Mouse (Mus musculus) kidney, embryonic 14.5 days (tissue): ENCODE measurements around the gene Gm17651. TPM values are rescaled to one million over a fixed set of nuclear protein-coding genes. Genes with fewer than 3 reads are reported as not detected.

Experiments
- ATAC-seq: fragments of 200-750 bp; cut with Nextera tagmentation; 2 replicates; pipeline ENCODE4 v1.8.0; 2017; ENCODE audit warnings: moderate number of reproducible peaks, mild to moderate bottlenecking, moderate TSS enrichment, moderate library complexity; ENCODE audit not compliant: low FRiP score, low TSS enrichment
- H3K27ac ChIP-seq: fragments of 300-500 bp; sonication (generic); 2 replicates; pipeline ENCODE4 v1.5.1; 2014; ENCODE audit warnings: low read depth, mild to moderate bottlenecking, low read length, moderate library complexity, mixed read lengths
- H3K27me3 ChIP-seq: fragments of 300-500 bp; sonication (generic); 2 replicates; pipeline ENCODE4 v1.6.1; 2014; ENCODE audit warnings: mild to moderate bottlenecking, low read length; ENCODE audit not compliant: control insufficient read depth, insufficient read depth
- H3K36me3 ChIP-seq: fragments of 300-500 bp; sonication (generic); 2 replicates; pipeline ENCODE4 v1.6.1; 2014; ENCODE audit warnings: low read length, mixed read lengths; ENCODE audit not compliant: control insufficient read depth, insufficient read depth
- H3K4me1 ChIP-seq: fragments of 300-500 bp; sonication (generic); 2 replicates; pipeline ENCODE4 v1.6.1; 2014; ENCODE audit warnings: low read length, mixed read lengths; ENCODE audit not compliant: control insufficient read depth, insufficient read depth
- H3K4me2 ChIP-seq: fragments of 300-500 bp; sonication (generic); replicated peaks from 2 replicates; pipeline ENCODE4 v1.6.1; 2014; ENCODE audit warnings: low read depth, mild to moderate bottlenecking, low read length
- H3K4me3 ChIP-seq: fragments of 300-500 bp; sonication (generic); 2 replicates; pipeline ENCODE4 v1.5.1; 2014; ENCODE audit warnings: mild to moderate bottlenecking, low read length
- H3K9ac ChIP-seq: fragments of 300-500 bp; sonication (generic); 2 replicates; pipeline ENCODE4 v1.6.1; 2014; ENCODE audit warnings: low read depth, mild to moderate bottlenecking, low read length, moderate library complexity
- H3K9me3 ChIP-seq: fragments of 300-500 bp; sonication (generic); 2 replicates; pipeline ENCODE4 v1.6.1; 2016; ENCODE audit warnings: low read length; ENCODE audit not compliant: control insufficient read depth
- WGBS: fragments of 180-500 bp; shearing (Covaris S2); extraction: QIAGEN DNeasy Blood & Tissue Kit; methylation state at CpG from one replicate; pipeline ENCODE4 v1.1.7; 2014; 5-methylcytosine and 5-hydroxymethylcytosine counted together
- polyA plus RNA-seq: library from polyadenylated mRNA; unstranded; fragments of >200 nt; fragmentation: Nextera tagmentation; extraction: Ambion mirVana; gene quantifications from 2 replicates; pipeline ENCODE4 v1.2.1, GENCODE M21; 2014

Gene Gm17651
- not detected in 2 replicates for polyA plus RNA-seq

DNA sequence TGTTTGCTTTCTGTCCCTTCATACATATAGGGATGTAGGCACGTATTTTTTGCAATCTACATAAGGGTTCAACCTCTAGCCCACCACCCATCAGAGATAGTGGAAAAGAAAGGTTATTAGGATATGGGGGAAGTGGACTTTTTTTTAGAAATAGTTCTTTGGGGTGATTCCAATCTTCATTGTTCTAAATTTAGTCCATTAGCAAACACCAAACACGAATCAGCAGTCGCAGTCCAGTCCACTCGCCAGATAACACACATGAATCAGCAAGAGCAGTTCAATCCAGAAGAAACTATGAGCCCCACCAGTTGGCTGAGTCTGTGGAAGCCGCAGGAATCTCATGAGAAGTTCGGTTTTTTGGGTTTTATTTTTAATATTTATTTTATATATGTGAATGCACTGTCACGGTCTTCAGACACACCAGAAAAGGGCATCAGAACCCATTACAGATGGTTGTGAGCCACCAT lies at the start of gene Gm17651:
Gene Gm17651, minus strand, starts transcription at position 51 of the 467 bp plus-strand sequence.
- no peak within 1 kb of the TSS for H3K27ac ChIP-seq
- no peak within 1 kb of the TSS for H3K4me2 ChIP-seq
- H3K36me3 ChIP-seq, result peaks cover 19% of the 10 kb centered on the region; the same call in 1 of the 2 replicates
- WGBS, result 89% methylated on average over 7 of the region's 7 CpGs
- no peaks in the 10 kb centered on the region for H3K27me3 ChIP-seq
- ATAC-seq, result no peak
- no peak within 1 kb of the TSS for H3K9ac ChIP-seq
- H3K9me3 ChIP-seq, result no peaks in the 10 kb centered on the region
- no peak within 1 kb of the TSS for H3K4me3 ChIP-seq
- H3K4me1 ChIP-seq, result no peaks in the 10 kb centered on the region

DNA sequence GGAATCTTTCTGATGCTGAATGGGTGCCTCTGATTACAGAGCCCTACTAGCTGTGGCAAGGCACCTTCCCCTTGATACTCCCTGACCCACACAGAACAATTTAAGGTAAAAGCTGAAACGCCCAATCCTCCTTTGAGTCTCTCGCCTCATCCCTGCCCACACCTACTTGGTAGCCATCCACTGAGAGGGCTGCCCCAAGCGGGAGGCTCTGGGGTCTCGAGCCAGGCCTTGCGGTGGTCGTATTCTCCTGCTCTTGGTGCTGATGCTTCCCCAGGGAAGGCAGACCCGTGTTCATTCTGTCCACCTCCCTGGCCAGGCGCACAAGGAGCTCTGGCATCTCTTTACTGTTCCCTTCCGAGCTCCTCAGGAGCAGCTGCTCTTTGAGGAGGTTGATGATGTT lies 44.6 kb upstream of the Gm17651 start:
- WGBS, result 78% methylated on average over 9 of the region's 9 CpGs

DNA sequence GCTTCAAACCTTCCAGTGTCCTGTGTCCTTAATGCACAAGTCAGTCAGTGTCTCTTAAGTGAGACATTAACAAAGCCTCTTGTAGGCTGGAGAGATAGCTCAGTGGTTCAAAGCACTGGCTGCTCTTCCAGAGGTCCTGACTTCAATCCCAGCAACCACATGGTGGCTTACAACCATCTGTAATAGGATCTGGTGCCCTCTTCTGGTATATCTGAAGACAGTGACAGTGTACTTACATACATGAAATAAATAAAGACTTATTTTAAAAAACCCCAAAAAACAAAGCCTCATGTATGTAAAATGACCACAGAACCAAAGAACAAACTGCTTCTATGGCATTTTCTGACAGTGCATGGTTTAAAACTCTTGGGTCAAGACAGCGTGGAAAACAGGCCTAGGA lies 41.4 kb upstream of the Gm17651 start:
- Histone ChIP-seq H3K4me2 (no peak overlapping the region), H3K36me3 (no peaks in the 10 kb centered on the region), H3K27ac (no peak overlapping the region), H3K27me3 (no peaks in the 10 kb centered on the region), H3K4me1 (no peaks in the 10 kb centered on the region), H3K9me3 (no peaks in the 10 kb centered on the region), H3K9ac (no peak overlapping the region), H3K4me3 (no peak overlapping the region)
- no peak for ATAC-seq
- WGBS, result 78% methylated on average over 1 of the region's 1 CpGs

More for the DNA sequence above, 44.6 kb upstream of the Gm17651 start:
- Histone ChIP-seq H3K4me2 (no peak overlapping the region), H3K4me3 (no peak overlapping the region), H3K9me3 (peaks cover 12% of the 10 kb centered on the region; the same call in 1 of the 2 replicates), H3K27ac (no peak overlapping the region), H3K4me1 (no peaks in the 10 kb centered on the region), H3K27me3 (no peaks in the 10 kb centered on the region), H3K36me3 (no peaks in the 10 kb centered on the region), H3K9ac (no peak overlapping the region)
- ATAC-seq, result no peak

DNA sequence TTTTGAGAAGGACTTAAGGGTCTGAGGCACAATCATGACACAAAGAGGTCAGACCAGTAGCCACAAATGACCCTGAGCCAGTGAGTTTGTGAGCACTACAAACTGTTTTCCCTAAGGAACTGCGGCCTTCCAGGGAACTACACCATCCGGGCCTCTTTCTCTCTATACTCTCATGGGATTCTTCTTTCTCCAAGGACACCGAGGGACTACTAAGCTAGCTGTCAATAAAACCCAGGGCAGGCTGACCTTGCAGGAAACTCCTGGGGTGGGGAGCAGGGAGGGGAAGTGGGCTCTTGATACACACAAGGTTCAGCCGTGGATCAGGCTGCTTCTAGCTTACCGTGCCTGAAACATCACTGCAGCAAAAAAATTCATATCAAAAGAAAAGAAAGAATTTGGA lies 36.4 kb upstream of the Gm17651 start:
- Histone ChIP-seq H3K36me3 (no peaks in the 10 kb centered on the region), H3K4me2 (no peak overlapping the region), H3K9ac (no peak overlapping the region), H3K27me3 (no peaks in the 10 kb centered on the region), H3K4me3 (no peak overlapping the region), H3K9me3 (no peaks in the 10 kb centered on the region), H3K27ac (no peak overlapping the region), H3K4me1 (no peaks in the 10 kb centered on the region)
- ATAC-seq, result no peak
- WGBS, result 59% methylated on average over 5 of the region's 5 CpGs

DNA sequence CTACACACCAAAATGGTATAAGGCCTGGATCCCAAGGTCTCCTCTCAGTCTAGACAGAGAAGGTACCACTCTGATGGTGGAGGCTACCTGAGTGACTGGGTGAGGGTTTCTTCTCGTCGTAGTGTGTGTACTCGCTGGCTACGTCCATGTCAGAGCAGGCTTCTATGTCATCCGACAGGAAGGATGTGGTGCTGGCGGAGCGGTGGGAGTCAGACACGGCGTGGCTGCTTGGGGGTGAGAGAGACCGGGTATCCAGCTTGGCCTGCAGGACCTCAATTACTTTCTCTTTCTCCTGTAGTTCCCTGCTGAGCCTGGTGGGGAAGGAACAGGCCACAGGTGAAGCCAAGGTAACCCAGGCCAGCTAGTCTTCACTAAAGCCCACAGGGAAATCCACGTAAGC lies 35.6 kb upstream of the Gm17651 start:
- 92% methylated on average over 11 of the region's 11 CpGs for WGBS
- H3K27ac ChIP-seq, result no peak overlapping the region
- no peak for ATAC-seq
- H3K4me2 ChIP-seq, result no peak overlapping the region
- no peak overlapping the region for H3K9ac ChIP-seq
- no peaks in the 10 kb centered on the region for H3K4me1 ChIP-seq
- H3K36me3 ChIP-seq, result no peaks in the 10 kb centered on the region
- H3K4me3 ChIP-seq, result no peak overlapping the region
- no peaks in the 10 kb centered on the region for H3K9me3 ChIP-seq
- H3K27me3 ChIP-seq, result no peaks in the 10 kb centered on the region

DNA sequence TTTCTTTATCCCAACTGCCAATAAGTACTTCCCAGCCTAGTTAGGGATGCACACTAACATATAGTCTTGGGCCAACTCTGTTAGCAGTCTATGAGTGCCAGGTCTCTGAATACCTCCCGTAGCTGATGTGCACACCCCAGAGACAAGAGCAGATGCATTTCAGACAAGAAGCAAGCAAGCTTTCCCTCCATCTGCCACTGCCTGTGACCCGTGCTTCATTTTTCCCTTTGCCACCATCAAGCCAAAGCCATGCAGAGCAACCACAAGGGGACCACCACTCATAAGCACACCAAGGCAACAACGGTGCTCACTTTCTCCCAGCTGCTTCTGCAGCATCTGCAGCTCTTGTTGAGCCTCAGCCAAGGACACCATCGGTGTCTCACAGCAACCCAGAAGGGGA lies 32.1 kb upstream of the Gm17651 start:
- 84% methylated on average over 4 of the region's 4 CpGs for WGBS
- no peaks in the 10 kb centered on the region for H3K36me3 ChIP-seq

DNA sequence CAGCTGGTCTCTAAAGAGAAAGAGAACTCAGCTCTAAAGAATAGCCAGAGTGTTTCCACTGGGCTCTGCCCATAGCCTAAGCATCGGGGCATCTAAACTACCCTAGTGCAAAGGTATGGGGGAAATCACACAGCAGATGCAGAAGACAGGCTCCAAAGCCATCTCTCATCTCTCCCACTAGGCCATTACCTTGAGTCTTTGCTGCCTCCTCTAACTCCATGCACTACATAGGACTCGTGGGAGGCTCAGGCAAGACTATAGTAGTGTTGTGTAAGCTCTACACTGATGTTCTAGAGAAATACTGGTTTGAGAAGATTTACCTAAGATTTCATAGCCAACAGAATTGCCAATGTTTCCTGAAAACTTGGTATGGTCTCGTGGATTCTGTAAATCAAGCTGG lies 31.0 kb upstream of the Gm17651 start:
- no peaks in the 10 kb centered on the region for H3K36me3 ChIP-seq

More for the DNA sequence above, 32.1 kb upstream of the Gm17651 start:
- H3K9me3 ChIP-seq, result no peaks in the 10 kb centered on the region
- no peak overlapping the region for H3K4me2 ChIP-seq
- H3K27ac ChIP-seq, result no peak overlapping the region
- H3K27me3 ChIP-seq, result no peaks in the 10 kb centered on the region
- no peak overlapping the region for H3K9ac ChIP-seq
- no peak for ATAC-seq
- no peak overlapping the region for H3K4me3 ChIP-seq
- H3K4me1 ChIP-seq, result no peaks in the 10 kb centered on the region

DNA sequence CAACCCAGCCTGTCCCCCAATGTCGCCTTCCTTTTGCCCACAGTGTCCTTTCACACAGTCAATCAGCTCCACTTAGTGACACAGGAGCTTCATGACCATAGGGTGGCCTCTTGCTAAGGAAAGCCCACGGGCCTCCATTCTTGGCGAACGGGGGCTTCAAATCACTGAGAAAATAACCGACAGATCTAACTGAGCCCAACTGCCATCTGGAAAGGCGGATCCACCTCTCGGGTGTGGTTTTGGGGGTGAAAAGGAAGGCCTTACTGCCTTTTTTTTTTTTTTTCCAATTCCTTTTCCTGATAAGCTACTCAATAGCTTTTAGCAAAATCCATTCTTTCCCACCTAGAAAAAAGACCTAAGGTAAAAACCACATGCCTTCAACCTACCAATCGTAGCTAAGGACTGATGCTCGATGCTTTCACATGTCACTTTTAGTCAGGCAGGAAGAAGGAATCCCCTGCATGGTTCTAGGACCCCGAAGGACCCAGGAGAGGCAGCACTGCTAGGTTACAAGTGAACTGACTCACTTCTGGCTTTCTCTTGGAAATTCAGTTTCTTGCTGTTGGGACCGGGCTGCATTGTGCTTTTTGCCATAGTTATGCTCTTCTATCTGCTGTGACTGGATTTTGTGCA lies 28.1 kb upstream of the Gm17651 start:
- H3K27ac ChIP-seq, result no peak overlapping the region
- no peak overlapping the region for H3K4me3 ChIP-seq
- H3K9me3 ChIP-seq, result no peaks in the 10 kb centered on the region
- H3K4me1 ChIP-seq, result no peaks in the 10 kb centered on the region
- H3K36me3 ChIP-seq, result no peaks in the 10 kb centered on the region
- 91% methylated on average over 11 of the region's 11 CpGs for WGBS
- H3K27me3 ChIP-seq, result no peaks in the 10 kb centered on the region
- no peak overlapping the region for H3K9ac ChIP-seq
- ATAC-seq, result no peak
- H3K4me2 ChIP-seq, result no peak overlapping the region

More for the DNA sequence above, 31.0 kb upstream of the Gm17651 start:
- Histone ChIP-seq H3K27me3 (no peaks in the 10 kb centered on the region), H3K4me1 (no peaks in the 10 kb centered on the region), H3K9ac (no peak overlapping the region), H3K27ac (no peak overlapping the region), H3K9me3 (no peaks in the 10 kb centered on the region), H3K4me3 (no peak overlapping the region), H3K4me2 (no peak overlapping the region)
- no peak for ATAC-seq
- WGBS, result 84% methylated on average over 3 of the region's 3 CpGs

DNA sequence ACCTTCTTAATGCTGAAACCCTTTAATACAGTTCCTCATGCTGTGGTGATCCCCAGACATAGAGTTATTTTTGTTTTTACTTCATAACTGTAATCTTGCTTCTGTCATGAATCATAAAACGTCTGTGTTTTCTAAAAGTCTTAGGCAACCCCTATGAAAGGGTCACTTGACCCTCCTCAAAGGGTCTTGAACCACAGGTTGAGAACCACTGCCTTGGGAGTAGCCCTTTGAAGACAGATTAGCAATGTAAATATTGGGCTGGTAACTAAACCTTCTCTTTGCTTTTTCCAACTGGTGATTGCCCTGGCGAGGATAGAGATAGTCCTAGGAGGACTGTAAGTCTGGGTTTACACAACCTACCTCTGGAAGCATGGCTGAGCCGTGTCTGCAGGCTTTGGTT lies 26.7 kb upstream of the Gm17651 start:
- Histone ChIP-seq H3K4me2 (no peak overlapping the region), H3K36me3 (no peaks in the 10 kb centered on the region), H3K4me1 (no peaks in the 10 kb centered on the region), H3K27me3 (no peaks in the 10 kb centered on the region), H3K9ac (no peak overlapping the region), H3K4me3 (no peak overlapping the region), H3K27ac (no peak overlapping the region), H3K9me3 (no peaks in the 10 kb centered on the region)
- no peak for ATAC-seq
- 53% methylated on average over 3 of the region's 3 CpGs for WGBS
